In the genomic region with DNA sequence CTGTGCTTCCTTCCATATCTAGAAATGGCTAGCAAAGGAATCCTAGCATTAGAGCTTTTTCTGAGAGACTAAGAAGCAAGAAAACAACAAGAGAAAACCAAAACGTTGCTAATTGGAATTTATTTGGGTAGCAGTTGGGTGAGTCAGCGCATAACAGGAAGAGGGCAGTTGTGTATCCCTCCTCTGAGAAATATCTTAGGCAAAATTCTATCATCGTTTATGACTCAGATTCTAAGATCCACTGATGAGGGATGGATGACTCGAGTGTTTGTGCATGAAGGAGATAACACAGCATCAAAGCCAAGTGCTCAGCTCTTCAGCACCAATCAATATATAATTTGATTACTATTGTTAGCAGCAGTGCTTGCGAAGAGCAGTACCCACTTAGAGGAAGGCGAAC, we compare ENCODE assay signal across 14 mouse cellular contexts.
"Had no signal": no experiment of that assay in that cellular context is flagged by ENCODE, and none has a peak within 500 bp of the region (broad histone marks: within the 10 kb centered on the region; RNA-seq: fewer than 3 reads in every experiment).

No protein-coding gene starts in this region.

- H3K27ac ChIP-seq: layer of hippocampus, adult 2 months; limb, embryonic 10.5 days; liver, embryonic 15.5 days; midbrain, embryonic 13.5 days; neural tube, embryonic 12.5 days; stomach, postnatal 0 days had no signal

- H3K4me3 ChIP-seq: layer of hippocampus, adult 2 months; limb, embryonic 10.5 days; liver, embryonic 15.5 days; midbrain, embryonic 13.5 days; neural tube, embryonic 12.5 days had no signal

- H3K4me1 ChIP-seq: liver, embryonic 15.5 days; midbrain, embryonic 13.5 days; neural tube, embryonic 12.5 days had no signal

- H3K36me3 ChIP-seq: limb, embryonic 10.5 days; liver, embryonic 15.5 days; midbrain, embryonic 13.5 days; neural tube, embryonic 12.5 days had no signal

- H3K27me3 ChIP-seq: liver, embryonic 15.5 days; midbrain, embryonic 13.5 days; neural tube, embryonic 12.5 days had no signal

- DNase-seq: kidney, adult 11 months; kidney, adult 9 months; kidney, postnatal 10 days; kidney, postnatal 4 days; lung, embryonic 14.5 days; lung, postnatal 10 days; thymus, adult 18-20 months; thymus, postnatal 25 days had no signal

- ATAC-seq: midbrain, embryonic 13.5 days had no signal
